Mouse (Mus musculus) ovary, postnatal 10 days (tissue): ENCODE data around the gene Prkce.

Source experiments
- DNase-seq: peaks from one replicate; pipeline ENCODE4 v3.0.0; 2022; ENCODE audit warnings: low spot score

Prkce gene

GRCm38 (mm10) chr17:86225488-86226186, 58.1 kb downstream of the Prkce start:
- no peak for DNase-seq

- DNase-seq, result no peak
Observed at GRCm38 (mm10) chr17:86226198-86226597, 58.6 kb downstream of the Prkce start.

GRCm38 (mm10) chr17:86226635-86227034, 59.0 kb downstream of the Prkce start:
- DNase-seq, result no peak

GRCm38 (mm10) chr17:86227389-86227788, 59.8 kb downstream of the Prkce start:
- no peak for DNase-seq

GRCm38 (mm10) chr17:86228850-86229249, 61.3 kb downstream of the Prkce start:
- DNase-seq, result no peak

GRCm38 (mm10) chr17:86230141-86230633, 62.6 kb downstream of the Prkce start:
- DNase-seq, result no peak

- DNase-seq, result no peak
Observed at GRCm38 (mm10) chr17:86231741-86232179, 64.2 kb downstream of the Prkce start.

GRCm38 (mm10) chr17:86232248-86232647, 64.7 kb downstream of the Prkce start:
- DNase-seq, result no peak

GRCm38 (mm10) chr17:86234587-86235150, 67.1 kb downstream of the Prkce start:
- DNase-seq, result no peak

- DNase-seq, result no peak
Observed at GRCm38 (mm10) chr17:86236026-86236712, 68.6 kb downstream of the Prkce start.

GRCm38 (mm10) chr17:86236861-86237763, 69.5 kb downstream of the Prkce start:
- no peak for DNase-seq

GRCm38 (mm10) chr17:86242291-86242690, 74.7 kb downstream of the Prkce start:
- DNase-seq, result no peak

- no peak for DNase-seq
Observed at GRCm38 (mm10) chr17:86243109-86243527, 75.5 kb downstream of the Prkce start.

- DNase-seq, result no peak
Observed at GRCm38 (mm10) chr17:86244397-86244796, 76.8 kb downstream of the Prkce start.

- DNase-seq, result no peak
Observed at GRCm38 (mm10) chr17:86248832-86249231, 81.2 kb downstream of the Prkce start.

GRCm38 (mm10) chr17:86249499-86250405, 82.2 kb downstream of the Prkce start:
- DNase-seq, result no peak

- DNase-seq, result no peak
Observed at GRCm38 (mm10) chr17:86250406-86250905, 82.9 kb downstream of the Prkce start.

- no peak for DNase-seq
Observed at GRCm38 (mm10) chr17:86253884-86254283, 86.3 kb downstream of the Prkce start.

GRCm38 (mm10) chr17:86254285-86254684, 86.7 kb downstream of the Prkce start:
- DNase-seq, result no peak

- DNase-seq, result no peak
Observed at GRCm38 (mm10) chr17:86254978-86255377, 87.4 kb downstream of the Prkce start.

- no peak for DNase-seq
Observed at GRCm38 (mm10) chr17:86256730-86257131, 89.1 kb downstream of the Prkce start.
